In genomic region chr2:164967761-164968440, GRCm38 (mm10) we compare ENCODE assay signal across 8 mouse cellular contexts. TPM values are rescaled to one million over a fixed set of nuclear protein-coding genes. Genes with fewer than 3 reads are reported as not detected.
A peak's percentile ranks its signal among the peaks of the same experiment; 100 is the strongest.
DNase-seq lines count a peak whose midpoint lies in the region; ATAC-seq and TF ChIP-seq lines count a peak whose summit lies in the region.

No protein-coding gene starts in this region.

- no peaks in the 10 kb centered on the region for H3K36me3 ChIP-seq in kidney, postnatal 0 days (ENCODE audit: insufficient read depth, low read length)
- H3K36me3 ChIP-seq in embryonic facial prominence, embryonic 14.5 days (ENCODE audit: control insufficient read depth, insufficient read depth, low read length), result no peaks in the 10 kb centered on the region
- no peaks in the 10 kb centered on the region for H3K36me3 ChIP-seq in midbrain, embryonic 10.5 days

- H3K9ac ChIP-seq in kidney, postnatal 0 days (ENCODE audit: low read depth, low read length), result no peak overlapping the region
- H3K9ac ChIP-seq in embryonic facial prominence, embryonic 14.5 days (ENCODE audit: low read depth, low read length), result no peak overlapping the region

- H3K27me3 ChIP-seq in kidney, postnatal 0 days (ENCODE audit: insufficient read depth, low read length), result peaks cover 57% of the 10 kb centered on the region
- H3K27me3 ChIP-seq in embryonic facial prominence, embryonic 14.5 days (replicated peaks; ENCODE audit: control insufficient read depth, insufficient read depth, low read length), result peaks cover 78% of the 10 kb centered on the region
- peaks cover 95% of the 10 kb centered on the region for H3K27me3 ChIP-seq in midbrain, embryonic 10.5 days (ENCODE audit: low read depth, poor library complexity, severe bottlenecking)

- peak overlapping the region; percentile 54 for H3K4me2 ChIP-seq in kidney, postnatal 0 days (ENCODE audit: low read length)
- H3K4me2 ChIP-seq in embryonic facial prominence, embryonic 14.5 days (ENCODE audit: low read depth, low read length), result peak overlapping the region; percentile 70

- H3K9me3 ChIP-seq in kidney, postnatal 0 days (replicated peaks; ENCODE audit: low read length), result no peaks in the 10 kb centered on the region
- H3K9me3 ChIP-seq in embryonic facial prominence, embryonic 14.5 days (ENCODE audit: control insufficient read depth, low read length), result no peaks in the 10 kb centered on the region
- no peaks in the 10 kb centered on the region for H3K9me3 ChIP-seq in midbrain, embryonic 10.5 days (replicated peaks)

- H3K4me1 ChIP-seq in kidney, postnatal 0 days (replicated peaks; ENCODE audit: insufficient read depth, low read length), result peaks cover 6% of the 10 kb centered on the region; the same call in 1 of the 2 replicates
- peaks cover 18% of the 10 kb centered on the region; the same call in 1 of the 2 replicates for H3K4me1 ChIP-seq in embryonic facial prominence, embryonic 14.5 days (ENCODE audit: control insufficient read depth, insufficient read depth, low read length)
- H3K4me1 ChIP-seq in midbrain, embryonic 10.5 days, result peaks cover 77% of the 10 kb centered on the region

- DNase-seq in kidney, postnatal 0 days (ENCODE audit: low spot score), result no peak
- DNase-seq in kidney, postnatal 25 days, result no peak
- peak; percentile 10 for DNase-seq in embryonic facial prominence, embryonic 14.5 days (ENCODE audit: low spot score)
- peak; percentile 76 to 77 for DNase-seq in layer of hippocampus, adult 2 months (ENCODE audit: low spot score in 2 of 2)
- no peak for DNase-seq in midbrain, embryonic 10.5 days (ENCODE audit: low spot score)
- DNase-seq in gastrocnemius, postnatal 10 days, result no peak
- DNase-seq in gastrocnemius, postnatal 4 days (ENCODE audit: low spot score in 2 of 2), result no peak
- DNase-seq in testis, postnatal 14 days (ENCODE audit: low spot score), result no peak

- ATAC-seq in kidney, postnatal 0 days (replicated peaks; ENCODE audit: low FRiP score, low read depth), result no peak
- ATAC-seq in embryonic facial prominence, embryonic 14.5 days (ENCODE audit: low read depth), result peak; percentile 28

- TF ChIP-seq CTCF in kidney, postnatal 0 days (IDR thresholded peaks at IDR 0.05; ENCODE audit: low read depth), result no peak
- 0 out of 2 replicates have a peak, but pooled peaks have one; percentile 2 for TF ChIP-seq CTCF in layer of hippocampus, adult 2 months (conservative IDR thresholded peaks at IDR 0.05)

- 1% methylated on average over 65 of the region's 65 CpGs for WGBS in kidney, postnatal 0 days
- WGBS in embryonic facial prominence, embryonic 14.5 days, result 1% methylated on average over 37 of the region's 65 CpGs
- WGBS in midbrain, embryonic 10.5 days, result 2% methylated on average over 65 of the region's 65 CpGs

- peak overlapping the region; percentile 17; the same call in 1 of the 2 replicates for H3K4me3 ChIP-seq in kidney, postnatal 0 days (replicated peaks; ENCODE audit: low read depth, low read length)
- H3K4me3 ChIP-seq in embryonic facial prominence, embryonic 14.5 days (ENCODE audit: low read depth, low read length), result peak overlapping the region; percentile 35
- H3K4me3 ChIP-seq in layer of hippocampus, adult 2 months, result peak overlapping the region; percentile 70
- H3K4me3 ChIP-seq in midbrain, embryonic 10.5 days, result peak overlapping the region; percentile 54

- no peak overlapping the region for H3K27ac ChIP-seq in kidney, postnatal 0 days
- H3K27ac ChIP-seq in embryonic facial prominence, embryonic 14.5 days (replicated peaks; ENCODE audit: low read depth, low read length), result no peak overlapping the region
- peak overlapping the region; percentile 95 for H3K27ac ChIP-seq in layer of hippocampus, adult 2 months
- H3K27ac ChIP-seq in midbrain, embryonic 10.5 days (replicated peaks), result 0 out of 2 replicates have a peak overlapping the region, but pooled peaks have one; percentile 14

RNA-seq across cellular contexts. Expression of gene Slc12a5, which starts 7.3 kb away (rescaled TPM):
- polyA plus RNA-seq in kidney, postnatal 0 days (2015; fragmentation: Nextera tagmentation; extraction: Ambion mirVana), result 0.68 and 0.74 TPM in 2 replicates
- polyA plus RNA-seq in embryonic facial prominence, embryonic 14.5 days (2014; fragmentation: Nextera tagmentation; extraction: Ambion mirVana), result 0.56 and 1.1 TPM in 2 replicates
- total RNA-seq in layer of hippocampus, adult 2 months (2021), result 100 to 1,000 TPM; 406 to 409 TPM
- 0.99 and 2.1 TPM in 2 replicates for polyA plus RNA-seq in midbrain, embryonic 10.5 days (2016; fragmentation: Nextera tagmentation; extraction: Ambion mirVana)
- 1 to 10 TPM; 1.4 to 1.5 TPM for total RNA-seq in gastrocnemius, postnatal 10 days (2021)
- total RNA-seq in gastrocnemius, postnatal 4 days (2021), result under 1 TPM; 0.54 to 0.93 TPM

RNA-seq across cellular contexts. Expression of gene Mmp9, which starts 27.3 kb away (rescaled TPM):
- 1.7 and 1.9 TPM in 2 replicates for polyA plus RNA-seq in kidney, postnatal 0 days (2015; fragmentation: Nextera tagmentation; extraction: Ambion mirVana)
- 33.7 and 52.0 TPM in 2 replicates for polyA plus RNA-seq in embryonic facial prominence, embryonic 14.5 days (2014; fragmentation: Nextera tagmentation; extraction: Ambion mirVana)
- 1 to 10 TPM; 1.4 to 2.2 TPM for total RNA-seq in layer of hippocampus, adult 2 months (2021)
- 0.39 and 0.97 TPM in 2 replicates for polyA plus RNA-seq in midbrain, embryonic 10.5 days (2016; fragmentation: Nextera tagmentation; extraction: Ambion mirVana)
- 10 to 100 TPM in 1 of 2 experiments, 1 to 10 TPM in 1; 1.2 to 96.6 TPM for total RNA-seq in gastrocnemius, postnatal 10 days (2021)
- total RNA-seq in gastrocnemius, postnatal 4 days (2021), result 1 to 10 TPM in 1 of 2 experiments, under 1 TPM in 1; 0.93 to 1.1 TPM

RNA-seq across cellular contexts. Expression of gene Zfp335, which starts 56.3 kb away (rescaled TPM):
- 7.5 and 7.6 TPM in 2 replicates for polyA plus RNA-seq in kidney, postnatal 0 days (2015; fragmentation: Nextera tagmentation; extraction: Ambion mirVana)
- 11.9 and 13.9 TPM in 2 replicates for polyA plus RNA-seq in embryonic facial prominence, embryonic 14.5 days (2014; fragmentation: Nextera tagmentation; extraction: Ambion mirVana)
- 10 to 100 TPM; 29.0 to 30.9 TPM for total RNA-seq in layer of hippocampus, adult 2 months (2021)
- polyA plus RNA-seq in midbrain, embryonic 10.5 days (2016; fragmentation: Nextera tagmentation; extraction: Ambion mirVana), result 14.1 and 17.1 TPM in 2 replicates
- 10 to 100 TPM in 1 of 2 experiments, 1 to 10 TPM in 1; 8.5 to 11.0 TPM for total RNA-seq in gastrocnemius, postnatal 10 days (2021)
- 10 to 100 TPM; 11.7 to 14.3 TPM for total RNA-seq in gastrocnemius, postnatal 4 days (2021)

Comparison
In these comparisons a context has a peak if more than half of its experiments do, and no peak if none do; other contexts are left out.
1. DNase-seq: peak in embryonic facial prominence, embryonic 14.5 days (single experiment) and layer of hippocampus, adult 2 months (2 of 2); none in kidney, postnatal 0 days (single experiment), kidney, postnatal 25 days (0 of 2), midbrain, embryonic 10.5 days (single experiment), gastrocnemius, postnatal 10 days (single experiment), gastrocnemius, postnatal 4 days (0 of 2) and testis, postnatal 14 days (single experiment).
2. H3K27ac ChIP-seq: peak in layer of hippocampus, adult 2 months (single experiment) and midbrain, embryonic 10.5 days (single experiment); none in kidney, postnatal 0 days (single experiment) and embryonic facial prominence, embryonic 14.5 days (single experiment).
3. H3K4me3 ChIP-seq: peak in every context shown above with its lines; median percentile 70 in layer of hippocampus, adult 2 months; 54 in midbrain, embryonic 10.5 days; 35 in embryonic facial prominence, embryonic 14.5 days; 17 in kidney, postnatal 0 days.
4. RNA of gene Slc12a5, which starts 7.3 kb away (total RNA-seq): 406 to 409 TPM in layer of hippocampus, adult 2 months; 1.4 to 1.5 TPM in gastrocnemius, postnatal 10 days and 0.54 to 0.93 TPM in gastrocnemius, postnatal 4 days; every median in the first group is over 100 times any median in the second.